Mouse (Mus musculus) testis, adult 2 months (tissue): ENCODE results near the gene Hipk1.

Source experiments
- CTCF ChIP-seq: fragments of 200-500 bp; IDR thresholded peaks from 2 replicates; pipeline ENCODE4 v1.5.1; 2012; ENCODE audit warnings: low read depth, mild to moderate bottlenecking, inconsistent platforms, low read length, moderate library complexity; ENCODE audit not compliant: control insufficient read depth, insufficient read depth, insufficient replicate concordance
- POLR2A ChIP-seq: fragments of 200-500 bp; IDR thresholded peaks from 2 replicates; pipeline ENCODE4 v1.6.1; 2012; ENCODE audit warnings: low read depth, mild to moderate bottlenecking, inconsistent platforms, low read length, moderate library complexity; ENCODE audit not compliant: control insufficient read depth

DNA sequence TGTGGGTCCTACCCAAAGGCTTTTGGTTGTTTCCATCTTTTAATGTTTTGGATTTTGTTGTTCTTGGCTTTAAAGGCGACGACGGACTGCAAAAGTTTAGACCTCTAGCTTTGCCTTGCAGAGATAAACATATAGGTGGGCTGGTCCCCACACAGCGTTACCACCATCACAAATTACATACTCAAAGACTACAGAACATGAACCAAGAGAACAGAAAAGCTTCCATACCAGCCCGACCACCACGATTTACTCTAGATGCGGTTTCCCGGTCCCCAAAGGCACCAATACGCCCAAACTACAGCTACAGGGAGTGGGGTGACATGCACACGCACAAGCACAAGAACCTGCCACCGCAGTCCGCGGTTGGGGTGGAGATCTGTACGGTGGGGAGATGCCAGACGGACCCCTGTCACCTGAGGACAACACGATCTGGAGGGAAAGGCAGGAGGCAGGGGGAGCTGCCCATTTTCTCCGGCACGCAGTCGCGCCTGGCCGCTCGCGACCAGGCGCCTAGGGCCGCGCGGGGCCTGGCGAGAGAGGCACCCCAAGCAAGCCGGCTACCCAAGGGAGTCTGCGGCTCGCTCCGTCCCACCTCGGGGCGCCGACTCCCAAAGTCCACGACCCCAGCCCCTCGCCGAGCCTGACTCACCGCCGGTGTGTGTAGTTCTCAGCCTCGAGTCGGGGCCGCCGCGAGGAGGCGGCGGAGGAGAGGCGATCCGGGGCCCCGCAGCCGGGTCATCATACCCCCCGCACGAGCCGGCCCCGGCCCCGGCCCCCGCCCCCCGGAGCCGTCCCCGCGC, 817 bp downstream of the Hipk1 start:
- no peak for TF ChIP-seq CTCF
- TF ChIP-seq POLR2A: peak; percentile 49; the same call in 1 of the 2 replicates
